Mouse (Mus musculus) left cerebral cortex, postnatal 4 days (tissue): ENCODE results near the gene Plek. TPM values are rescaled to one million over a fixed set of nuclear protein-coding genes. Genes with fewer than 3 reads are reported as not detected.

Source experiments
- DNase-seq: peaks from one replicate; pipeline ENCODE4 v3.0.0-alpha.2; 2022
- intact Hi-C: fragments of 180-260 bp; cut with DNase I; formaldehyde crosslinking; loops from one replicate; pipeline ENCODE4 v1.15.1; 2025
- total RNA-seq, 2 experiments: library from RNA; stranded (reverse); gene quantifications; 2 replicates each; pipeline ENCODE4 v1.2.3; 2021

Plek gene
- total RNA-seq, 2 experiments from 2014 or later, result 4.4 to 4.5 TPM

GRCm38 (mm10) chr11:16951761-16952010, 100.5 kb downstream of the Plek start:
- DNase-seq, result no peak
- intact Hi-C loops, result no loop called here

- DNase-seq, result peak; percentile 97
- intact Hi-C loops, result no loop called here
Observed at GRCm38 (mm10) chr11:16950976-16951760, 101.0 kb downstream of the Plek start, which contains the start of gene Fbxo48. Fbxo48 (plus strand) TSS chr11:16951375.

GRCm38 (mm10) chr11:16950226-16950975, 101.8 kb downstream of the Plek start:
- intact Hi-C loops, result no loop called here
- DNase-seq, result no peak

- DNase-seq, result peak; percentile 25
- intact Hi-C loops, result loop anchor here (2.0 kb wide), 1 partner anchor 424 kb away; no protein-coding TSS in a partner anchor
Observed at GRCm38 (mm10) chr11:16948756-16949155, 103.4 kb downstream of the Plek start.

GRCm38 (mm10) chr11:16943016-16943415, 109.2 kb downstream of the Plek start:
- intact Hi-C loops, result no loop called here
- peak; percentile 53 for DNase-seq

- DNase-seq, result peak; percentile 92
- intact Hi-C loops, result no loop called here
Observed at GRCm38 (mm10) chr11:16941973-16942452, 110.2 kb downstream of the Plek start.

GRCm38 (mm10) chr11:16941103-16941793, 110.9 kb downstream of the Plek start:
- DNase-seq, result peak; percentile 74
- intact Hi-C loops, result no loop called here

- intact Hi-C loops, result no loop called here
- DNase-seq, result peak; percentile 53
Observed at GRCm38 (mm10) chr11:16935577-16936236, 116.5 kb downstream of the Plek start.

GRCm38 (mm10) chr11:16932159-16932558, 120.0 kb downstream of the Plek start:
- no peak for DNase-seq
- intact Hi-C loops, result no loop called here

Other genes with a start within 250 kb of the Plek start
- gene Fbxo48, start 101.0 kb downstream of the Plek start, total RNA-seq, result 1 to 10 TPM; 2.2 to 2.5 TPM
- gene Cnrip1, start 795 bp downstream of the Plek start, total RNA-seq, result 100 to 1,000 TPM; 191 to 194 TPM
- gene Ppp3r1, start 106.9 kb upstream of the Plek start, total RNA-seq, result 100 to 1,000 TPM; 217 to 218 TPM
- 1 to 10 TPM; 7.1 to 7.7 TPM for gene Wdr92, start 129.7 kb upstream of the Plek start, total RNA-seq
- 10 to 100 TPM; 34.5 to 34.6 TPM for gene Pno1, start 159.2 kb upstream of the Plek start, total RNA-seq
- gene C1d, start 205.2 kb upstream of the Plek start, total RNA-seq, result 10 to 100 TPM; 76.2 to 77.6 TPM